17 mouse cellular contexts compared by ENCODE assay signal in the genomic region with DNA sequence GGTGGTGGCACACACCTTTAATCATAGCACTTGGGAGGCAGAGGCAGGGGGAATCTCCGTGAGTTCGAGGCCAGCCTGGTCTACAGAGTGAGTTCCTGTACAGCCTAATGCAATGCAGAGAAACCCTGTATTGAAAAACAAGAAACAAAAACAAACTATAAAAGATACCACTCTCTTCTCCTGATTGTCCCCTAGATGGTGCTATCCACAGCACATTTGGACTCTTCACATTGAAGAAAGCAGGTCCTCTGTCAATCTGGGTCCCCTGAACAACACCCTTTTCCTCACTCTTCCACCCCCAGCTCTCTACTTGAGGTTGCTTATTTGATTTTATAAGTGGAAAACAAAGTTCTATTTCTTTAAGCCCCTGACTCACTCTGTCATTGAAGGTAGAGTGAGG. TPM values are rescaled to one million over a fixed set of nuclear protein-coding genes. Genes with fewer than 3 reads are reported as not detected.
A peak's percentile ranks its signal among the peaks of the same experiment; 100 is the strongest.
DNase-seq lines count a peak whose midpoint lies in the region; ATAC-seq and TF ChIP-seq lines count a peak whose summit lies in the region.
"Had no signal": no experiment of that assay in that cellular context is flagged by ENCODE, and none has a peak within 500 bp of the region (broad histone marks: within the 10 kb centered on the region; RNA-seq: fewer than 3 reads in every experiment).

No protein-coding gene starts in this region.

- TF ChIP-seq POLR2A in cortical plate, adult 2 months (IDR thresholded peaks at IDR 0.05; ENCODE audit: extremely low read depth, insufficient read depth, low read length): no peak

- no peaks in the 10 kb centered on the region for H3K9me3 ChIP-seq in heart, embryonic 10.5 days
- no peaks in the 10 kb centered on the region for H3K9me3 ChIP-seq in lung, embryonic 14.5 days (ENCODE audit: low read depth, low read length)
- H3K9me3 ChIP-seq: embryonic facial prominence, embryonic 15.5 days; hindbrain, embryonic 13.5 days; midbrain, embryonic 12.5 days; neural tube, embryonic 12.5 days had no signal

- H3K27ac ChIP-seq in heart, embryonic 10.5 days: no peak overlapping the region
- no peak overlapping the region for H3K27ac ChIP-seq in lung, embryonic 14.5 days (ENCODE audit: low read depth)
- no peak overlapping the region for H3K27ac ChIP-seq in cortical plate, adult 2 months (ENCODE audit: insufficient read depth, low read length)
- H3K27ac ChIP-seq: embryonic facial prominence, embryonic 15.5 days; hindbrain, embryonic 13.5 days; midbrain, embryonic 12.5 days; neural tube, embryonic 12.5 days had no signal

- H3K4me2 ChIP-seq in lung, embryonic 14.5 days: no peak overlapping the region
- H3K4me2 ChIP-seq: embryonic facial prominence, embryonic 15.5 days; heart, embryonic 11.5 days; hindbrain, embryonic 13.5 days; midbrain, embryonic 12.5 days; neural tube, embryonic 12.5 days had no signal

- DNase-seq in CD4-positive, CD25-positive, alpha-beta regulatory T cell, adult 2 months (ENCODE audit: low read depth, low spot score): peak; percentile 1
- DNase-seq in heart, postnatal 10 days: peak; percentile 4 to 7
- no peak for DNase-seq in heart, embryonic 10.5 days (ENCODE audit: low spot score)
- no peak for DNase-seq in lung, embryonic 14.5 days
- no peak for DNase-seq in lung, postnatal 4 days
- no peak for DNase-seq in urinary bladder, adult 18-20 months (ENCODE audit: low spot score in 2 of 2)
- DNase-seq: adrenal gland, postnatal 10 days; kidney, postnatal 36 days; right cerebral cortex, adult 18-20 months; thymus, adult 18-20 months had no signal

- 65% methylated on average over 2 of the region's 2 CpGs for WGBS in heart, embryonic 10.5 days
- WGBS in lung, embryonic 14.5 days: 71% methylated on average over 2 of the region's 2 CpGs

- no peak for ATAC-seq in CD4-positive, CD25-positive, alpha-beta regulatory T cell, adult 4 months
- no peak for ATAC-seq in lung, embryonic 14.5 days (ENCODE audit: insufficient read depth)

- no peaks in the 10 kb centered on the region for H3K36me3 ChIP-seq in heart, embryonic 10.5 days
- H3K36me3 ChIP-seq in lung, embryonic 14.5 days (ENCODE audit: insufficient read depth): no peaks in the 10 kb centered on the region
- H3K36me3 ChIP-seq: embryonic facial prominence, embryonic 15.5 days; hindbrain, embryonic 13.5 days; midbrain, embryonic 12.5 days; neural tube, embryonic 12.5 days had no signal

- no peaks in the 10 kb centered on the region for H3K4me1 ChIP-seq in heart, embryonic 10.5 days
- no peaks in the 10 kb centered on the region for H3K4me1 ChIP-seq in lung, embryonic 14.5 days (ENCODE audit: insufficient read depth)
- H3K4me1 ChIP-seq in cortical plate, adult 2 months (ENCODE audit: control insufficient read depth, insufficient read depth, low read length): no peaks in the 10 kb centered on the region
- H3K4me1 ChIP-seq: embryonic facial prominence, embryonic 15.5 days; hindbrain, embryonic 13.5 days; midbrain, embryonic 12.5 days; neural tube, embryonic 12.5 days had no signal

- H3K9ac ChIP-seq in lung, embryonic 14.5 days: no peak overlapping the region
- H3K9ac ChIP-seq: embryonic facial prominence, embryonic 15.5 days; hindbrain, embryonic 13.5 days; midbrain, embryonic 12.5 days; neural tube, embryonic 12.5 days had no signal

- no peak overlapping the region for H3K4me3 ChIP-seq in heart, embryonic 10.5 days
- no peak overlapping the region for H3K4me3 ChIP-seq in lung, embryonic 14.5 days (ENCODE audit: low read depth, low read length)
- no peak overlapping the region for H3K4me3 ChIP-seq in cortical plate, adult 2 months (ENCODE audit: insufficient read depth, low read length)
- H3K4me3 ChIP-seq: embryonic facial prominence, embryonic 15.5 days; hindbrain, embryonic 13.5 days; midbrain, embryonic 12.5 days; neural tube, embryonic 12.5 days had no signal

- peak; percentile 36 for TF ChIP-seq CTCF in lung, embryonic 14.5 days (IDR thresholded peaks at IDR 0.05; ENCODE audit: low read depth)
- peak; percentile 36; the same call in 1 of the 2 replicates for TF ChIP-seq CTCF in cortical plate, adult 2 months (IDR thresholded peaks at IDR 0.05; ENCODE audit: extremely low read depth, insufficient read depth, low read length)

- H3K27me3 ChIP-seq in heart, embryonic 10.5 days (ENCODE audit: insufficient read depth, poor library complexity, severe bottlenecking): no peaks in the 10 kb centered on the region
- H3K27me3 ChIP-seq in lung, embryonic 14.5 days (ENCODE audit: insufficient read depth, low read length): no peaks in the 10 kb centered on the region
- H3K27me3 ChIP-seq: embryonic facial prominence, embryonic 15.5 days; neural tube, embryonic 12.5 days had no signal

- intact Hi-C loops in heart, postnatal 10 days (cut with DNase I): loop anchor here (5.0 kb wide), 1 partner anchor 583 kb away; no protein-coding TSS in a partner anchor

RNA-seq across cellular contexts. Expression of gene Phka2, which starts 52.6 kb away (rescaled TPM):
- polyA plus RNA-seq in CD4-positive, CD25-positive, alpha-beta regulatory T cell, adult 4 months (2017; shearing (Covaris generic)): 1 to 10 TPM; 4.3 to 9.9 TPM
- 10 to 100 TPM; 18.6 to 21.6 TPM for total RNA-seq in heart, postnatal 10 days (2021)
- 16.3 and 26.4 TPM in 2 replicates for polyA plus RNA-seq in heart, embryonic 10.5 days (2016; fragmentation: Nextera tagmentation; extraction: Ambion mirVana)
- polyA plus RNA-seq in lung, embryonic 14.5 days (2014; fragmentation: Nextera tagmentation; extraction: Ambion mirVana): 15.1 and 15.6 TPM in 2 replicates
- 40.2 and 44.9 TPM in 2 replicates for polyA plus RNA-seq in cortical plate, adult 2 months (2012; rRNA removed)

RNA-seq across cellular contexts. Expression of gene Adgrg2, which starts 58.9 kb away (rescaled TPM):
- polyA plus RNA-seq in CD4-positive, CD25-positive, alpha-beta regulatory T cell, adult 4 months (2017; shearing (Covaris generic)): not detected
- 1 to 10 TPM; 1.1 to 1.3 TPM for total RNA-seq in heart, postnatal 10 days (2021)
- 0.25 and 0.34 TPM in 2 replicates for polyA plus RNA-seq in heart, embryonic 10.5 days (2016; fragmentation: Nextera tagmentation; extraction: Ambion mirVana)
- polyA plus RNA-seq in lung, embryonic 14.5 days (2014; fragmentation: Nextera tagmentation; extraction: Ambion mirVana): 1.2 and 1.8 TPM in 2 replicates
- polyA plus RNA-seq in cortical plate, adult 2 months (2012; rRNA removed): 0.51 and 0.75 TPM in 2 replicates

Comparison
In these comparisons a context has a peak if more than half of its experiments do, and no peak if none do; other contexts are left out.
1. DNase-seq: peak in CD4-positive, CD25-positive, alpha-beta regulatory T cell, adult 2 months (single experiment) and heart, postnatal 10 days (2 of 2); none in heart, embryonic 10.5 days (single experiment), lung, embryonic 14.5 days (single experiment), lung, postnatal 4 days (0 of 2) and urinary bladder, adult 18-20 months (0 of 2).